Mouse (Mus musculus): Measurements from ENCODE around the gene Toe1. TPM values are rescaled to one million over a fixed set of nuclear protein-coding genes. Genes with fewer than 3 reads are reported as not detected.

Gene Toe1
- total and polyA plus RNA-seq, 3 experiments: 31.3 to 47.8 (median 40.3) TPM

GRCm38 (mm10) chr4:116817486-116817885 lies 10.0 kb upstream of the Toe1 start:
- DNase-seq (ENCODE audit: extremely low read depth): no peak
- Histone ChIP-seq H3K9ac (ENCODE audit: insufficient read depth, low read depth) (no peak overlapping the region), H3K79me2 (replicated peaks; ENCODE audit: control insufficient read depth, extremely low read depth, insufficient read depth, poor library complexity, severe bottlenecking) (no peaks in the 10 kb centered on the region), H3K27ac (ENCODE audit: insufficient read depth, low read depth) (no peak overlapping the region), H3K4me2 (ENCODE audit: insufficient read depth, low read depth, poor library complexity, severe bottlenecking) (no peak overlapping the region), H3K4me1 (ENCODE audit: control insufficient read depth in 1 of 2, insufficient read depth in 2 of 2) (no peaks in the 10 kb centered on the region; a peak in 1 of 4 replicates), H3K27me3 (replicated peaks) (no peaks in the 10 kb centered on the region), H3K4me3 (replicated peaks in 1 of 3; ENCODE audit: low read depth in 2 of 3, low read length in 2 of 3, poor library complexity in 1 of 3) (no peak overlapping the region), H3K9me3 (replicated peaks; ENCODE audit: low read length) (no peaks in the 10 kb centered on the region), H3K36me3 (replicated peaks in 1 of 2; ENCODE audit: control insufficient read depth in 1 of 2, insufficient read depth in 1 of 2, low read length in 1 of 2) (peaks cover 13 to 68% of the 10 kb centered on the region in 2 experiments)
- in situ Hi-C loops (cut with MboI; ENCODE audit: low pct_ligation_motif_present, low pct_unique_long_range_greater_than_20kb, low sequenced_read_pairs) (loop anchor here (25.0 kb wide), 1 partner anchor 655 kb away; the partner anchor contains the start of genes 1700042G07Rik, Gm49337, Lurap1 and Tspan1), dilution Hi-C loops (cut with MboI; ENCODE audit: extremely low pct_ligation_motif_present, extremely low pct_unique_long_range_greater_than_20kb, low sequenced_read_pairs) (no loop called here)
- TF ChIP-seq CHD1 (IDR thresholded peaks at IDR 0.05; ENCODE audit: low read depth, low read length) (no peak), MAZ (IDR thresholded peaks at IDR 0.05; ENCODE audit: low read depth, low read length) (no peak), KAT2A (IDR thresholded peaks at IDR 0.05; ENCODE audit: insufficient replicate concordance, low read length) (no peak)

- dilution Hi-C loops (cut with MboI; ENCODE audit: extremely low pct_ligation_motif_present, extremely low pct_unique_long_range_greater_than_20kb, low sequenced_read_pairs) (no loop called here), in situ Hi-C loops (cut with MboI; ENCODE audit: low pct_ligation_motif_present, low pct_unique_long_range_greater_than_20kb, low sequenced_read_pairs) (loop anchor here (25.0 kb wide), 1 partner anchor 653 kb away; the partner anchor contains the start of genes 1700042G07Rik, Gm49337, Lurap1 and Tspan1)
- TF ChIP-seq ZC3H11A (IDR thresholded peaks at IDR 0.05; ENCODE audit: low read depth, low read length) (no peak), TBP (conservative IDR thresholded peaks at IDR 0.05; ENCODE audit: low read depth, low read length) (no peak), USF1 (IDR thresholded peaks at IDR 0.05; ENCODE audit: low read depth, low read length) (no peak), TCF12 (IDR thresholded peaks at IDR 0.05; ENCODE audit: low read depth, low read length) (no peak), USF2 (conservative IDR thresholded peaks at IDR 0.05; ENCODE audit: low read depth, low read length) (no peak), GABPA (IDR thresholded peaks at IDR 0.05; ENCODE audit: insufficient replicate concordance, low read depth, low read length) (no peak), NRF1 (IDR thresholded peaks at IDR 0.05; ENCODE audit: low read depth, low read length) (no peak), MAX (IDR thresholded peaks at IDR 0.05; ENCODE audit: low read length) (no peak), SIN3A (IDR thresholded peaks at IDR 0.05; ENCODE audit: low read length) (no peak), MAZ (IDR thresholded peaks at IDR 0.05; ENCODE audit: low read depth, low read length) (no peak)
- Histone ChIP-seq H3K4me1 (ENCODE audit: control insufficient read depth in 1 of 2, insufficient read depth in 2 of 2) (no peaks in the 10 kb centered on the region), H3K79me2 (replicated peaks; ENCODE audit: control insufficient read depth, extremely low read depth, insufficient read depth, poor library complexity, severe bottlenecking) (no peaks in the 10 kb centered on the region), H3K9ac (ENCODE audit: insufficient read depth, low read depth) (no peak overlapping the region), H3K9me3 (replicated peaks; ENCODE audit: low read length) (no peaks in the 10 kb centered on the region), H3K36me3 (replicated peaks in 1 of 2; ENCODE audit: control insufficient read depth in 1 of 2, insufficient read depth in 1 of 2, low read length in 1 of 2) (peaks cover 13 to 74% of the 10 kb centered on the region in 2 experiments), H3K4me3 (replicated peaks in 1 of 3; ENCODE audit: low read depth in 2 of 3, low read length in 2 of 3, poor library complexity in 1 of 3) (no peak overlapping the region), H3K27ac (ENCODE audit: insufficient read depth, low read depth) (no peak overlapping the region), H3K4me2 (ENCODE audit: insufficient read depth, low read depth, poor library complexity, severe bottlenecking) (no peak overlapping the region), H3K27me3 (replicated peaks) (no peaks in the 10 kb centered on the region)
- DNase-seq (ENCODE audit: extremely low read depth): no peak
Measured at GRCm38 (mm10) chr4:116815276-116815675, 7.8 kb upstream of the Toe1 start.

GRCm38 (mm10) chr4:116811012-116811411 lies 3.6 kb upstream of the Toe1 start:
- H3K4me2 ChIP-seq (ENCODE audit: insufficient read depth, low read depth, poor library complexity, severe bottlenecking): no peak overlapping the region
- DNase-seq (ENCODE audit: extremely low read depth): no peak
- peaks cover 6 to 10% of the 10 kb centered on the region in 2 experiments for H3K4me1 ChIP-seq (ENCODE audit: control insufficient read depth in 1 of 2, insufficient read depth in 2 of 2)
- in situ Hi-C loops (cut with MboI; ENCODE audit: low pct_ligation_motif_present, low pct_unique_long_range_greater_than_20kb, low sequenced_read_pairs): loop anchor here (25.0 kb wide), 1 partner anchor 649 kb away; the partner anchor contains the start of genes 1700042G07Rik, Gm49337, Lurap1 and Tspan1
- TF ChIP-seq MXI1 (IDR thresholded peaks at IDR 0.05; ENCODE audit: low read depth, low read length): no peak
- TF ChIP-seq POLR2AphosphoS2 (IDR thresholded peaks at IDR 0.05; ENCODE audit: low read depth, low read length): no peak
- TF ChIP-seq CHD1 (IDR thresholded peaks at IDR 0.05; ENCODE audit: low read depth, low read length): no peak
- TF ChIP-seq GABPA (IDR thresholded peaks at IDR 0.05; ENCODE audit: insufficient replicate concordance, low read depth, low read length): no peak
- no peak overlapping the region for H3K27ac ChIP-seq (ENCODE audit: insufficient read depth, low read depth)
- H3K9me3 ChIP-seq (replicated peaks; ENCODE audit: low read length): no peaks in the 10 kb centered on the region
- peaks cover 11% of the 10 kb centered on the region for H3K79me2 ChIP-seq (replicated peaks; ENCODE audit: control insufficient read depth, extremely low read depth, insufficient read depth, poor library complexity, severe bottlenecking)
- no peak overlapping the region for H3K9ac ChIP-seq (ENCODE audit: insufficient read depth, low read depth)
- H3K27me3 ChIP-seq (replicated peaks): no peaks in the 10 kb centered on the region
- no peak overlapping the region for H3K4me3 ChIP-seq (replicated peaks in 1 of 3; ENCODE audit: low read depth in 2 of 3, low read length in 2 of 3, poor library complexity in 1 of 3)
- peaks cover 0 to 47% of the 10 kb centered on the region in 2 experiments for H3K36me3 ChIP-seq (replicated peaks in 1 of 2; ENCODE audit: control insufficient read depth in 1 of 2, insufficient read depth in 1 of 2, low read length in 1 of 2)
- dilution Hi-C loops (cut with MboI; ENCODE audit: extremely low pct_ligation_motif_present, extremely low pct_unique_long_range_greater_than_20kb, low sequenced_read_pairs): no loop called here
